Mouse (Mus musculus): ENCODE results near the gene Pkdrej. TPM values are rescaled to one million over a fixed set of nuclear protein-coding genes. Genes with fewer than 3 reads are reported as not detected.
"Not testable (repeated sequence)": the region's sequence is repeated elsewhere in the genome, so short reads cannot be mapped to it uniquely, and the experiment has no call there.

The Pkdrej gene
- polyA plus RNA-seq, 1 experiment = 0.25 TPM

- no peak overlapping the region for H3K27ac ChIP-seq (ENCODE audit: insufficient read depth, low read length)
- no peak overlapping the region for H3K4me3 ChIP-seq (replicated peaks; ENCODE audit: insufficient read depth, low read depth, low read length)
- no peak for DNase-seq
- no peak for TF ChIP-seq POLR2A (IDR thresholded peaks at IDR 0.05; ENCODE audit: borderline replicate concordance, insufficient read depth, low read length)
- no peak for TF ChIP-seq CTCF (IDR thresholded peaks at IDR 0.05; ENCODE audit: borderline replicate concordance, insufficient read depth, low read depth, low read length)
- no peaks in the 10 kb centered on the region for H3K4me1 ChIP-seq (ENCODE audit: control insufficient read depth, insufficient read depth, low read length)
- WGBS = 91% methylated on average over 4 of the region's 4 CpGs
- no peaks in the 10 kb centered on the region for H3K27me3 ChIP-seq (ENCODE audit: control insufficient read depth, insufficient read depth, low read length)
Observed at GRCm38 (mm10) chr15:85791449-85791848, 30.1 kb downstream of the Pkdrej start.

- TF ChIP-seq POLR2A (IDR thresholded peaks at IDR 0.05; ENCODE audit: borderline replicate concordance, insufficient read depth, low read length) = no peak
- TF ChIP-seq CTCF (IDR thresholded peaks at IDR 0.05; ENCODE audit: borderline replicate concordance, insufficient read depth, low read depth, low read length) = no peak
- Histone ChIP-seq H3K27me3 (ENCODE audit: control insufficient read depth, insufficient read depth, low read length) (no peaks in the 10 kb centered on the region), H3K4me1 (ENCODE audit: control insufficient read depth, insufficient read depth, low read length) (no peaks in the 10 kb centered on the region), H3K4me3 (replicated peaks; ENCODE audit: insufficient read depth, low read depth, low read length) (no peak overlapping the region), H3K27ac (ENCODE audit: insufficient read depth, low read length) (no peak overlapping the region)
- 68% methylated on average over 16 of the region's 16 CpGs for WGBS
- DNase-seq = no peak
Observed at GRCm38 (mm10) chr15:85788633-85789032, 32.9 kb downstream of the Pkdrej start.

- 94% methylated on average over 4 of the region's 4 CpGs for WGBS
- no peak overlapping the region for H3K4me3 ChIP-seq (replicated peaks; ENCODE audit: insufficient read depth, low read depth, low read length)
- H3K4me1 ChIP-seq (ENCODE audit: control insufficient read depth, insufficient read depth, low read length) = no peaks in the 10 kb centered on the region
- DNase-seq = no peak
- TF ChIP-seq CTCF (IDR thresholded peaks at IDR 0.05; ENCODE audit: borderline replicate concordance, insufficient read depth, low read depth, low read length) = no peak
- TF ChIP-seq POLR2A (IDR thresholded peaks at IDR 0.05; ENCODE audit: borderline replicate concordance, insufficient read depth, low read length) = no peak
- H3K27ac ChIP-seq (ENCODE audit: insufficient read depth, low read length) = no peak overlapping the region
- H3K27me3 ChIP-seq (ENCODE audit: control insufficient read depth, insufficient read depth, low read length) = no peaks in the 10 kb centered on the region
Observed at GRCm38 (mm10) chr15:85788051-85788450, 33.5 kb downstream of the Pkdrej start.

GRCm38 (mm10) chr15:85787482-85787881, 34.1 kb downstream of the Pkdrej start:
- Histone ChIP-seq H3K4me1 (ENCODE audit: control insufficient read depth, insufficient read depth, low read length) (no peaks in the 10 kb centered on the region), H3K27ac (ENCODE audit: insufficient read depth, low read length) (no peak overlapping the region), H3K4me3 (replicated peaks; ENCODE audit: insufficient read depth, low read depth, low read length) (no peak overlapping the region), H3K27me3 (ENCODE audit: control insufficient read depth, insufficient read depth, low read length) (no peaks in the 10 kb centered on the region)
- TF ChIP-seq CTCF (IDR thresholded peaks at IDR 0.05; ENCODE audit: borderline replicate concordance, insufficient read depth, low read depth, low read length) (no peak), POLR2A (IDR thresholded peaks at IDR 0.05; ENCODE audit: borderline replicate concordance, insufficient read depth, low read length) (no peak)
- WGBS = 92% methylated on average over 6 of the region's 6 CpGs
- no peak for DNase-seq

GRCm38 (mm10) chr15:85786711-85787110, 34.8 kb downstream of the Pkdrej start:
- 44% methylated on average over 5 of the region's 5 CpGs for WGBS
- Histone ChIP-seq H3K27ac (ENCODE audit: insufficient read depth, low read length) (no peak overlapping the region), H3K27me3 (ENCODE audit: control insufficient read depth, insufficient read depth, low read length) (no peaks in the 10 kb centered on the region), H3K4me3 (replicated peaks; ENCODE audit: insufficient read depth, low read depth, low read length) (no peak overlapping the region), H3K4me1 (ENCODE audit: control insufficient read depth, insufficient read depth, low read length) (no peaks in the 10 kb centered on the region)
- DNase-seq = no peak
- TF ChIP-seq CTCF (IDR thresholded peaks at IDR 0.05; ENCODE audit: borderline replicate concordance, insufficient read depth, low read depth, low read length) (no peak), POLR2A (IDR thresholded peaks at IDR 0.05; ENCODE audit: borderline replicate concordance, insufficient read depth, low read length) (no peak)

GRCm38 (mm10) chr15:85784341-85784740, 37.2 kb downstream of the Pkdrej start:
- DNase-seq = no peak
- H3K27ac ChIP-seq (ENCODE audit: insufficient read depth, low read length) = no peak overlapping the region
- no peaks in the 10 kb centered on the region for H3K4me1 ChIP-seq (ENCODE audit: control insufficient read depth, insufficient read depth, low read length)
- WGBS = 96% methylated on average over 3 of the region's 3 CpGs
- no peak overlapping the region for H3K4me3 ChIP-seq (replicated peaks; ENCODE audit: insufficient read depth, low read depth, low read length)
- TF ChIP-seq CTCF (IDR thresholded peaks at IDR 0.05; ENCODE audit: borderline replicate concordance, insufficient read depth, low read depth, low read length) (no peak), POLR2A (IDR thresholded peaks at IDR 0.05; ENCODE audit: borderline replicate concordance, insufficient read depth, low read length) (no peak)
- no peaks in the 10 kb centered on the region for H3K27me3 ChIP-seq (ENCODE audit: control insufficient read depth, insufficient read depth, low read length)

GRCm38 (mm10) chr15:85783146-85783545, 38.4 kb downstream of the Pkdrej start:
- WGBS = 92% methylated on average over 4 of the region's 4 CpGs
- DNase-seq = no peak
- H3K4me3 ChIP-seq (replicated peaks; ENCODE audit: insufficient read depth, low read depth, low read length) = no peak overlapping the region

GRCm38 (mm10) chr15:85778891-85779290, 42.6 kb downstream of the Pkdrej start:
- not testable (repeated sequence) for DNase-seq; H3K4me1 ChIP-seq (ENCODE audit: control insufficient read depth, insufficient read depth, low read length); H3K4me3 ChIP-seq (replicated peaks; ENCODE audit: insufficient read depth, low read depth, low read length); H3K27ac ChIP-seq (ENCODE audit: insufficient read depth, low read length); H3K27me3 ChIP-seq (ENCODE audit: control insufficient read depth, insufficient read depth, low read length)
- WGBS = 86% methylated on average over 6 of the region's 6 CpGs

More at GRCm38 (mm10) chr15:85783146-85783545, 38.4 kb downstream of the Pkdrej start:
- Histone ChIP-seq H3K4me1 (ENCODE audit: control insufficient read depth, insufficient read depth, low read length) (no peaks in the 10 kb centered on the region), H3K27me3 (ENCODE audit: control insufficient read depth, insufficient read depth, low read length) (no peaks in the 10 kb centered on the region), H3K27ac (ENCODE audit: insufficient read depth, low read length) (no peak overlapping the region)
- TF ChIP-seq CTCF (IDR thresholded peaks at IDR 0.05; ENCODE audit: borderline replicate concordance, insufficient read depth, low read depth, low read length) = no peak
- no peak for TF ChIP-seq POLR2A (IDR thresholded peaks at IDR 0.05; ENCODE audit: borderline replicate concordance, insufficient read depth, low read length)
